Mouse (Mus musculus): ENCODE measurements around the gene Krtap20-2.
"Not testable (repeated sequence)": the region's sequence is repeated elsewhere in the genome, so short reads cannot be mapped to it uniquely, and the experiment has no call there.

Krtap20-2 gene

GRCm38 (mm10) chr16:89205561-89205960, at the start of gene Krtap20-2:
Krtap20-2 (plus strand) TSS chr16:89205861.
- no peak for DNase-seq (ENCODE audit: low spot score)

GRCm38 (mm10) chr16:89157652-89158051, 48.0 kb upstream of the Krtap20-2 start, which contains the start of gene Gm9789:
Gm9789 (plus strand) TSS chr16:89157952.
- no peak for DNase-seq (ENCODE audit: low spot score)

- not testable (repeated sequence) for DNase-seq (ENCODE audit: low spot score)
Observed at GRCm38 (mm10) chr16:89169190-89169589, 36.5 kb upstream of the Krtap20-2 start, which contains the start of gene Gm7735. Gm7735 (plus strand) TSS chr16:89169490.

- no peak for DNase-seq (ENCODE audit: low spot score)
Observed at GRCm38 (mm10) chr16:89174435-89174834, 31.2 kb upstream of the Krtap20-2 start, which contains the start of gene 1110057P08Rik. 1110057P08Rik (plus strand) TSS chr16:89174735.

GRCm38 (mm10) chr16:89188621-89189020, 17.0 kb upstream of the Krtap20-2 start:
- DNase-seq (ENCODE audit: low spot score) = no peak

Measured in testis, postnatal 10 days (tissue).